ENCODE assay signal across 23 mouse cellular contexts in genomic region chr5:100943716-100944115, GRCm38 (mm10).
DNase-seq lines count a peak whose midpoint lies in the region; ATAC-seq and TF ChIP-seq lines count a peak whose summit lies in the region.
"Had no signal": no experiment of that assay in that cellular context is flagged by ENCODE, and none has a peak within 500 bp of the region (broad histone marks: within the 10 kb centered on the region; RNA-seq: fewer than 3 reads in every experiment).

No protein-coding gene starts in this region.

- no peak overlapping the region for H3K9ac ChIP-seq in hindbrain, embryonic 15.5 days
- H3K9ac ChIP-seq in hindbrain, embryonic 16.5 days (ENCODE audit: low read depth, low read length), result no peak overlapping the region
- no peak overlapping the region for H3K9ac ChIP-seq in kidney, embryonic 16.5 days (replicated peaks; ENCODE audit: low read length)
- H3K9ac ChIP-seq: embryonic facial prominence, embryonic 15.5 days; heart, embryonic 15.5 days; liver, postnatal 0 days; midbrain, embryonic 12.5 days; neural tube, embryonic 12.5 days; stomach, embryonic 15.5 days had no signal

- TF ChIP-seq POLR2A in kidney, adult 2 months (IDR thresholded peaks at IDR 0.05; ENCODE audit: low read depth, low read length), result no peak

- H3K4me3 ChIP-seq in hindbrain, embryonic 15.5 days, result no peak overlapping the region
- no peak overlapping the region for H3K4me3 ChIP-seq in hindbrain, embryonic 16.5 days (ENCODE audit: low read length)
- no peak overlapping the region for H3K4me3 ChIP-seq in kidney, adult 2 months (ENCODE audit: insufficient read depth, low read depth, low read length)
- no peak overlapping the region for H3K4me3 ChIP-seq in kidney, embryonic 16.5 days (ENCODE audit: low read length)
- H3K4me3 ChIP-seq: embryonic facial prominence, embryonic 15.5 days; heart, embryonic 15.5 days; layer of hippocampus, adult 2 months; midbrain, embryonic 12.5 days; neural tube, embryonic 12.5 days; stomach, embryonic 15.5 days had no signal

- WGBS in hindbrain, embryonic 15.5 days, result 51% methylated on average over 11 of the region's 11 CpGs
- 57% methylated on average over 11 of the region's 11 CpGs for whole genome bisulfite sequencing in hindbrain, embryonic 16.5 days
- 29% methylated on average over 11 of the region's 11 CpGs for WGBS in kidney, adult 2 months
- 33% methylated on average over 11 of the region's 11 CpGs for WGBS in kidney, embryonic 16.5 days

- H3K27ac ChIP-seq in hindbrain, embryonic 15.5 days (replicated peaks), result no peak overlapping the region
- no peak overlapping the region for H3K27ac ChIP-seq in hindbrain, embryonic 16.5 days (ENCODE audit: low read depth, low read length)
- no peak overlapping the region; the same call in 1 of the 2 replicates for H3K27ac ChIP-seq in kidney, adult 2 months (ENCODE audit: insufficient read depth, low read depth, low read length)
- no peak overlapping the region for H3K27ac ChIP-seq in kidney, embryonic 16.5 days (ENCODE audit: low read length)
- H3K27ac ChIP-seq: embryonic facial prominence, embryonic 15.5 days; heart, embryonic 15.5 days; hindbrain, postnatal 0 days; layer of hippocampus, adult 2 months; midbrain, embryonic 12.5 days; neural tube, embryonic 12.5 days; stomach, embryonic 15.5 days had no signal

- TF ChIP-seq CTCF in kidney, adult 2 months (conservative IDR thresholded peaks at IDR 0.05; ENCODE audit: insufficient read depth, insufficient read length, low read depth, low read length), result no peak

- 0 out of 2 replicates have a peak, but pooled peaks cover 5% of the 10 kb centered on the region for H3K4me1 ChIP-seq in hindbrain, embryonic 15.5 days (replicated peaks)
- no peaks in the 10 kb centered on the region for H3K4me1 ChIP-seq in hindbrain, embryonic 16.5 days (ENCODE audit: control insufficient read depth, insufficient read depth, low read depth, low read length)
- H3K4me1 ChIP-seq in kidney, adult 2 months (ENCODE audit: control insufficient read depth, insufficient read depth, low read length), result peaks cover 4% of the 10 kb centered on the region; the same call in 1 of the 2 replicates
- no peaks in the 10 kb centered on the region for H3K4me1 ChIP-seq in kidney, embryonic 16.5 days (ENCODE audit: insufficient read depth, low read length)
- H3K4me1 ChIP-seq: embryonic facial prominence, embryonic 15.5 days; heart, embryonic 15.5 days; neural tube, embryonic 12.5 days; stomach, embryonic 15.5 days had no signal

- peak; percentile 78 for DNase-seq in kidney, adult 2 months
- DNase-seq in mesoderm, embryonic 11.5 days (ENCODE audit: low read depth, low spot score), result peak; percentile 2
- DNase-seq in spleen, postnatal 10 days (ENCODE audit: low spot score in 2 of 2), result no peak
- DNase-seq in cerebellum, postnatal 10 days, result no peak
- DNase-seq: adrenal gland, adult 8-10 months; cerebellum, adult 11-12 months; gastrocnemius, postnatal 36 days; heart, postnatal 36 days; liver, postnatal 0 days; lung, postnatal 10 days; right cerebral cortex, postnatal 4 days had no signal

- H3K9me3 ChIP-seq in hindbrain, embryonic 15.5 days, result no peaks in the 10 kb centered on the region
- H3K9me3 ChIP-seq in hindbrain, embryonic 16.5 days (ENCODE audit: control insufficient read depth, low read length), result no peaks in the 10 kb centered on the region
- no peaks in the 10 kb centered on the region for H3K9me3 ChIP-seq in kidney, embryonic 16.5 days (ENCODE audit: low read length)
- H3K9me3 ChIP-seq: embryonic facial prominence, embryonic 15.5 days; heart, embryonic 15.5 days; midbrain, embryonic 12.5 days; neural tube, embryonic 12.5 days; stomach, embryonic 15.5 days had no signal

- no peaks in the 10 kb centered on the region for H3K36me3 ChIP-seq in hindbrain, embryonic 15.5 days
- H3K36me3 ChIP-seq in hindbrain, embryonic 16.5 days (ENCODE audit: control insufficient read depth, insufficient read depth, low read length), result no peaks in the 10 kb centered on the region
- H3K36me3 ChIP-seq in kidney, adult 2 months (ENCODE audit: control insufficient read depth, insufficient read depth, low read length), result no peaks in the 10 kb centered on the region
- H3K36me3 ChIP-seq in kidney, embryonic 16.5 days (ENCODE audit: insufficient read depth, low read length), result no peaks in the 10 kb centered on the region
- H3K36me3 ChIP-seq: embryonic facial prominence, embryonic 15.5 days; heart, embryonic 15.5 days; midbrain, embryonic 12.5 days; neural tube, embryonic 12.5 days; stomach, embryonic 15.5 days had no signal

- H3K4me2 ChIP-seq in hindbrain, embryonic 15.5 days, result peak overlapping the region; percentile 22
- H3K4me2 ChIP-seq in hindbrain, embryonic 16.5 days (ENCODE audit: low read length), result no peak overlapping the region
- H3K4me2 ChIP-seq in kidney, embryonic 16.5 days (replicated peaks; ENCODE audit: low read depth, low read length), result 0 out of 2 replicates have a peak overlapping the region, but pooled peaks have one; percentile 1
- H3K4me2 ChIP-seq: embryonic facial prominence, embryonic 15.5 days; heart, embryonic 15.5 days; liver, embryonic 11.5 days; midbrain, embryonic 12.5 days; neural tube, embryonic 12.5 days; stomach, embryonic 15.5 days had no signal

- no peak for ATAC-seq in hindbrain, embryonic 15.5 days (ENCODE audit: low FRiP score, low read depth)
- no peak for ATAC-seq in hindbrain, embryonic 16.5 days
- ATAC-seq in kidney, embryonic 16.5 days (ENCODE audit: low FRiP score, low TSS enrichment), result no peak
- ATAC-seq: hindbrain, postnatal 0 days; intestine, embryonic 16.5 days; liver, postnatal 0 days had no signal

- H3K27me3 ChIP-seq in hindbrain, embryonic 15.5 days, result no peaks in the 10 kb centered on the region
- no peaks in the 10 kb centered on the region; the same call in 1 of the 2 replicates for H3K27me3 ChIP-seq in hindbrain, embryonic 16.5 days (replicated peaks; ENCODE audit: control insufficient read depth, insufficient read depth, low read length)
- no peaks in the 10 kb centered on the region for H3K27me3 ChIP-seq in kidney, adult 2 months (replicated peaks; ENCODE audit: control insufficient read depth, insufficient read depth, low read length)
- peaks cover 17% of the 10 kb centered on the region for H3K27me3 ChIP-seq in kidney, embryonic 16.5 days (ENCODE audit: insufficient read depth, low read length)
- H3K27me3 ChIP-seq: embryonic facial prominence, embryonic 15.5 days; heart, embryonic 15.5 days; midbrain, embryonic 12.5 days; neural tube, embryonic 12.5 days; stomach, embryonic 15.5 days had no signal

Comparison
In these comparisons a context has a peak if more than half of its experiments do, and no peak if none do; other contexts are left out.
1. DNase-seq: peak in kidney, adult 2 months (single experiment) and mesoderm, embryonic 11.5 days (single experiment); none in spleen, postnatal 10 days (0 of 2) and cerebellum, postnatal 10 days (0 of 2).